13 mouse cellular contexts compared by ENCODE assay signal in genomic region chr2:60713857-60714256, GRCm38 (mm10). TPM values are rescaled to one million over a fixed set of nuclear protein-coding genes. Genes with fewer than 3 reads are reported as not detected.
DNase-seq lines count a peak whose midpoint lies in the region; ATAC-seq lines count a peak whose summit lies in the region.
"Had no signal": no experiment of that assay in that cellular context is flagged by ENCODE, and none has a peak within 500 bp of the region (broad histone marks: within the 10 kb centered on the region; RNA-seq: fewer than 3 reads in every experiment).

No protein-coding gene starts in this region.

- peak; percentile 68 for DNase-seq in forebrain, embryonic 11.5 days (ENCODE audit: low spot score)
- DNase-seq in forebrain, embryonic 10.5 days (ENCODE audit: extremely low spot score, low spot score), result no peak
- peak; percentile 93 for DNase-seq in kidney, adult 9 months
- DNase-seq in spleen, adult 18-20 months, result no peak
- no peak for DNase-seq in frontal cortex, postnatal 25 days (ENCODE audit: low spot score in 2 of 2)
- DNase-seq in ovary, postnatal 10 days (ENCODE audit: low spot score), result no peak
- DNase-seq: cerebellum, adult 2 months had no signal

- peaks cover 6% of the 10 kb centered on the region for H3K27me3 ChIP-seq in forebrain, embryonic 11.5 days (ENCODE audit: control insufficient read depth, insufficient read depth, low read length)
- peaks cover 57% of the 10 kb centered on the region for H3K27me3 ChIP-seq in forebrain, embryonic 10.5 days (ENCODE audit: poor library complexity, severe bottlenecking)
- H3K27me3 ChIP-seq in forebrain, embryonic 15.5 days, result peaks cover 8% of the 10 kb centered on the region; the same call in 1 of the 2 replicates
- H3K27me3 ChIP-seq in midbrain, embryonic 16.5 days (ENCODE audit: control insufficient read depth, insufficient read depth, low read depth, low read length), result no peaks in the 10 kb centered on the region
- H3K27me3 ChIP-seq: embryonic facial prominence, embryonic 15.5 days; stomach, embryonic 15.5 days had no signal

- H3K9me3 ChIP-seq in forebrain, embryonic 11.5 days (ENCODE audit: control insufficient read depth, low read length), result no peaks in the 10 kb centered on the region
- H3K9me3 ChIP-seq in forebrain, embryonic 10.5 days, result no peaks in the 10 kb centered on the region
- no peaks in the 10 kb centered on the region for H3K9me3 ChIP-seq in forebrain, embryonic 15.5 days
- no peaks in the 10 kb centered on the region for H3K9me3 ChIP-seq in midbrain, embryonic 16.5 days (replicated peaks; ENCODE audit: control insufficient read depth, low read length, poor library complexity, severe bottlenecking)
- H3K9me3 ChIP-seq: embryonic facial prominence, embryonic 15.5 days; stomach, embryonic 15.5 days had no signal

- peak; percentile 78 for ATAC-seq in forebrain, embryonic 11.5 days (replicated peaks; ENCODE audit: low FRiP score)
- ATAC-seq in forebrain, embryonic 15.5 days (replicated peaks), result peak; percentile 75
- ATAC-seq in midbrain, embryonic 16.5 days, result peak; percentile 76

- no peak overlapping the region for H3K4me3 ChIP-seq in forebrain, embryonic 11.5 days (ENCODE audit: low read depth, low read length)
- H3K4me3 ChIP-seq in forebrain, embryonic 10.5 days, result no peak overlapping the region
- H3K4me3 ChIP-seq in forebrain, embryonic 15.5 days, result no peak overlapping the region
- H3K4me3 ChIP-seq in midbrain, embryonic 16.5 days (ENCODE audit: low read depth, low read length), result no peak overlapping the region
- H3K4me3 ChIP-seq: embryonic facial prominence, embryonic 15.5 days; stomach, embryonic 15.5 days had no signal

- no peak overlapping the region for H3K4me2 ChIP-seq in forebrain, embryonic 11.5 days (ENCODE audit: low read depth, low read length, severe bottlenecking)
- H3K4me2 ChIP-seq in forebrain, embryonic 15.5 days (replicated peaks), result no peak overlapping the region
- H3K4me2 ChIP-seq in midbrain, embryonic 16.5 days (ENCODE audit: low read length), result 0 out of 2 replicates have a peak overlapping the region, but pooled peaks have one; percentile 2
- H3K4me2 ChIP-seq: embryonic facial prominence, embryonic 15.5 days; stomach, embryonic 15.5 days had no signal

- peaks cover 2% of the 10 kb centered on the region for H3K4me1 ChIP-seq in forebrain, embryonic 11.5 days (replicated peaks; ENCODE audit: control insufficient read depth, insufficient read depth, low read length)
- peaks cover 34% of the 10 kb centered on the region for H3K4me1 ChIP-seq in forebrain, embryonic 10.5 days
- peaks cover 29% of the 10 kb centered on the region for H3K4me1 ChIP-seq in forebrain, embryonic 15.5 days
- H3K4me1 ChIP-seq in midbrain, embryonic 16.5 days (ENCODE audit: control insufficient read depth, insufficient read depth, low read length), result peaks cover 17% of the 10 kb centered on the region

- no peak overlapping the region for H3K9ac ChIP-seq in forebrain, embryonic 11.5 days (ENCODE audit: low read length)
- H3K9ac ChIP-seq in forebrain, embryonic 15.5 days (replicated peaks), result no peak overlapping the region
- no peak overlapping the region for H3K9ac ChIP-seq in midbrain, embryonic 16.5 days (ENCODE audit: low read depth, low read length)
- H3K9ac ChIP-seq: embryonic facial prominence, embryonic 15.5 days; stomach, embryonic 15.5 days had no signal

- H3K27ac ChIP-seq in forebrain, embryonic 11.5 days (ENCODE audit: low read depth, low read length), result no peak overlapping the region
- H3K27ac ChIP-seq in forebrain, embryonic 10.5 days, result no peak overlapping the region
- H3K27ac ChIP-seq in forebrain, embryonic 15.5 days (replicated peaks), result no peak overlapping the region
- 0 out of 2 replicates have a peak overlapping the region, but pooled peaks have one; percentile 41 for H3K27ac ChIP-seq in midbrain, embryonic 16.5 days (ENCODE audit: low read length)
- H3K27ac ChIP-seq: macrophage; stomach, embryonic 15.5 days had no signal

- no peaks in the 10 kb centered on the region for H3K36me3 ChIP-seq in forebrain, embryonic 11.5 days (ENCODE audit: control insufficient read depth, insufficient read depth, low read length)
- no peaks in the 10 kb centered on the region for H3K36me3 ChIP-seq in forebrain, embryonic 10.5 days (replicated peaks)
- H3K36me3 ChIP-seq in forebrain, embryonic 15.5 days, result no peaks in the 10 kb centered on the region
- H3K36me3 ChIP-seq in midbrain, embryonic 16.5 days (ENCODE audit: control insufficient read depth, insufficient read depth, low read length), result no peaks in the 10 kb centered on the region
- H3K36me3 ChIP-seq: embryonic facial prominence, embryonic 15.5 days; stomach, embryonic 15.5 days had no signal

- WGBS in forebrain, embryonic 11.5 days, result 32% methylated on average over 8 of the region's 8 CpGs
- whole genome bisulfite sequencing in forebrain, embryonic 10.5 days, result 37% methylated on average over 8 of the region's 8 CpGs
- WGBS in forebrain, embryonic 15.5 days, result 5% methylated on average over 8 of the region's 8 CpGs
- WGBS in midbrain, embryonic 16.5 days, result 18% methylated on average over 8 of the region's 8 CpGs

RNA-seq across cellular contexts. Expression of gene Itgb6, which starts 8.6 kb away (rescaled TPM):
- polyA plus RNA-seq in forebrain, embryonic 11.5 days (2014; fragmentation: Nextera tagmentation; extraction: Ambion mirVana), result 0.52 and 0.75 TPM in 2 replicates
- polyA plus RNA-seq in forebrain, embryonic 10.5 days (2016; fragmentation: Nextera tagmentation; extraction: Ambion mirVana), result 0.33 and 1.3 TPM in 2 replicates
- polyA plus RNA-seq in forebrain, embryonic 15.5 days (2015; fragmentation: Nextera tagmentation; extraction: Ambion mirVana), result not detected in 2 replicates
- 0.12 TPM in 1 of 2 replicates, not detected in the other for polyA plus RNA-seq in midbrain, embryonic 16.5 days (2015; fragmentation: Nextera tagmentation; extraction: Ambion mirVana)
- polyA plus RNA-seq: liver, adult 2 months; macrophage had no signal

Comparison
In these comparisons a context has a peak if more than half of its experiments do, and no peak if none do; other contexts are left out.
1. DNase-seq: peak in forebrain, embryonic 11.5 days (single experiment) and kidney, adult 9 months (single experiment); none in forebrain, embryonic 10.5 days (single experiment), spleen, adult 18-20 months (0 of 2), frontal cortex, postnatal 25 days (0 of 2) and ovary, postnatal 10 days (single experiment).
2. Peak in every context shown above with its lines, with median percentiles within 50 percentile points of each other: ATAC-seq.